Mouse (Mus musculus) ES-E14 (cell line): ENCODE measurements around the gene Uqcc2. TPM values are rescaled to one million over a fixed set of nuclear protein-coding genes. Genes with fewer than 3 reads are reported as not detected.

Experiments
- DNase-seq: peaks from one replicate; pipeline ENCODE4 v3.0.0-alpha.2; 2013; ENCODE audit warnings: low read depth, low spot score
- H3K27ac ChIP-seq: 2 replicates; pipeline ENCODE4 v1.5.1; 2012; ENCODE audit warnings: low read depth, mild to moderate bottlenecking, low read length, moderate library complexity, mixed read lengths; ENCODE audit not compliant: poor library complexity, insufficient read depth, severe bottlenecking
- H3K36me3 ChIP-seq: 2 replicates; pipeline ENCODE4 v1.6.1; 2012; ENCODE audit warnings: mild to moderate bottlenecking, low read length, moderate library complexity, mixed read lengths; ENCODE audit not compliant: control insufficient read depth, poor library complexity, insufficient read depth, severe bottlenecking
- H3K4me1 ChIP-seq, 2 experiments: fragments of 150-350 bp in 1 of 2; sonication (generic) in 1 of 2; 2 replicates each; pipeline ENCODE4 v1.6.1; 2012; ENCODE audit warnings: low read length in 2 of 2, mild to moderate bottlenecking in 1 of 2, mixed read lengths in 1 of 2; ENCODE audit not compliant: control insufficient read depth in 2 of 2, insufficient read depth in 2 of 2, poor library complexity in 1 of 2
- H3K4me3 ChIP-seq, 2 experiments: fragments of 150-350 bp in 1 of 2; sonication (generic) in 1 of 2; 2 replicates each; pipeline ENCODE4 v1.5.1; 2012; ENCODE audit warnings: low read length in 2 of 2, low read depth in 1 of 2, mild to moderate bottlenecking in 1 of 2, mixed read lengths in 1 of 2; ENCODE audit not compliant: insufficient read depth in 1 of 2, poor library complexity in 1 of 2, severe bottlenecking in 1 of 2
- H3K9ac ChIP-seq: 2 replicates; pipeline ENCODE4 v1.6.1; 2012; ENCODE audit warnings: low read depth, mild to moderate bottlenecking, low read length, mixed read lengths; ENCODE audit not compliant: poor library complexity, insufficient read depth, severe bottlenecking
- H3K9me3 ChIP-seq: fragments of 150-350 bp; sonication (generic); 2 replicates; pipeline ENCODE4 v1.6.1; 2012; ENCODE audit warnings: low read depth, mild to moderate bottlenecking, low read length; ENCODE audit not compliant: control insufficient read depth, insufficient read depth
- CHD2 ChIP-seq: IDR thresholded peaks from 2 replicates; pipeline ENCODE4 v1.6.1; 2014; ENCODE audit warnings: mild to moderate bottlenecking, low read depth, low read length, inconsistent platforms
- HCFC1 ChIP-seq: IDR thresholded peaks from 2 replicates; pipeline ENCODE4 v1.6.1; 2012; ENCODE audit warnings: low read length, inconsistent platforms, borderline replicate concordance; ENCODE audit not compliant: insufficient read depth
- MAFK ChIP-seq: IDR thresholded peaks from 2 replicates; pipeline ENCODE4 v1.6.1; 2014; ENCODE audit warnings: mild to moderate bottlenecking, low read depth, low read length, inconsistent platforms; ENCODE audit not compliant: insufficient read depth
- ZC3H11A ChIP-seq: IDR thresholded peaks from 2 replicates; pipeline ENCODE4 v1.6.1; 2012; ENCODE audit warnings: low read depth, mild to moderate bottlenecking, inconsistent platforms, low read length, borderline replicate concordance
- ZNF384 ChIP-seq: IDR thresholded peaks from 2 replicates; pipeline ENCODE4 v1.6.1; 2012; ENCODE audit warnings: low read depth, low read length, inconsistent platforms
- in situ Hi-C, 2 experiments: fragments of 600-800 bp; cut with MboI; formaldehyde crosslinking; loops; one replicate each; pipeline ENCODE4 v1.15.1; 2025; ENCODE audit warnings: low sequenced_read_pairs in 2 of 2, inconsistent platforms in 1 of 2; ENCODE audit not compliant: unreplicated experiment in 2 of 2
- total RNA-seq: library from RNA; depleted of rRNA; stranded (reverse); fragments of 300-350 nt; gene quantifications from 2 replicates; pipeline ENCODE4 v1.2.3, GENCODE M21; 2012; rRNA removed

Uqcc2 gene
- total RNA-seq: 175 and 199 TPM in 2 replicates

- peak within 1 kb of the TSS; percentile 24; the same call in 1 of the 2 replicates for H3K27ac ChIP-seq
- in situ Hi-C loops: no loop called here
- H3K4me1 ChIP-seq: peaks cover 2 to 17% of the 10 kb centered on the region in 2 experiments; a peak in 2 of 4 replicates
- H3K9me3 ChIP-seq: no peaks in the 10 kb centered on the region
- H3K36me3 ChIP-seq: peaks cover 12% of the 10 kb centered on the region; the same call in 1 of the 2 replicates
- peak; percentile 88 for DNase-seq
- TF ChIP-seq CHD2: no peak
- TF ChIP-seq HCFC1: peak; percentile 11; the same call in 1 of the 2 replicates
- TF ChIP-seq ZNF384: no peak
- TF ChIP-seq ZC3H11A: no peak
- peak within 1 kb of the TSS; percentile 90 for H3K9ac ChIP-seq
- peak within 1 kb of the TSS; percentile 85 to 86 for H3K4me3 ChIP-seq
Observed at GRCm38 (mm10) chr17:27133551-27134141, at the start of gene Uqcc2. Gene Uqcc2, minus strand, starts transcription at chr17:27133916.

- no peak for DNase-seq
- TF ChIP-seq CHD2 (no peak), MAFK (no peak), ZNF384 (no peak), HCFC1 (no peak), ZC3H11A (no peak)
- Histone ChIP-seq H3K4me3 (no peak overlapping the region), H3K27ac (no peak overlapping the region), H3K4me1 (peaks cover 6 to 11% of the 10 kb centered on the region in 2 experiments; a peak in 3 of 4 replicates), H3K9ac (no peak overlapping the region), H3K9me3 (no peaks in the 10 kb centered on the region), H3K36me3 (no peaks in the 10 kb centered on the region)
- in situ Hi-C loops: loop anchor here in 1 of 2 experiments (25.0 kb wide), 1 partner anchor 330 kb away; the partner anchor contains the start of gene Grm4
Observed at GRCm38 (mm10) chr17:27182401-27182800, 48.7 kb upstream of the Uqcc2 start.

- DNase-seq: no peak
- TF ChIP-seq ZC3H11A (no peak), ZNF384 (no peak), HCFC1 (no peak), MAFK (no peak), CHD2 (no peak)
- in situ Hi-C loops: loop anchor here in 1 of 2 experiments (25.0 kb wide), 1 partner anchor 331 kb away; the partner anchor contains the start of gene Grm4
- peaks cover 6 to 11% of the 10 kb centered on the region in 2 experiments; a peak in 3 of 4 replicates for H3K4me1 ChIP-seq
- H3K9me3 ChIP-seq: no peaks in the 10 kb centered on the region
- no peak overlapping the region for H3K27ac ChIP-seq
- no peak overlapping the region for H3K4me3 ChIP-seq
- no peak overlapping the region for H3K9ac ChIP-seq
- H3K36me3 ChIP-seq: no peaks in the 10 kb centered on the region
Observed at GRCm38 (mm10) chr17:27181666-27182065, 48.0 kb upstream of the Uqcc2 start.

- H3K27ac ChIP-seq: peak overlapping the region; percentile 71; the same call in 1 of the 2 replicates
- TF ChIP-seq MAFK: no peak
- TF ChIP-seq HCFC1: no peak
- TF ChIP-seq ZC3H11A: no peak
- TF ChIP-seq ZNF384: no peak
- no peak for TF ChIP-seq CHD2
- no peaks in the 10 kb centered on the region for H3K36me3 ChIP-seq
- in situ Hi-C loops: loop anchor here in 1 of 2 experiments (25.0 kb wide), 1 partner anchor 333 kb away; the partner anchor contains the start of gene Grm4
- no peaks in the 10 kb centered on the region for H3K9me3 ChIP-seq
- H3K4me1 ChIP-seq: peaks cover 6 to 11% of the 10 kb centered on the region in 2 experiments; a peak in 3 of 4 replicates
- H3K4me3 ChIP-seq: no peak overlapping the region; a peak in 1 of 4 replicates
- no peak for DNase-seq
- H3K9ac ChIP-seq: peak overlapping the region; percentile 42; the same call in 1 of the 2 replicates
Observed at GRCm38 (mm10) chr17:27179681-27180280, 46.1 kb upstream of the Uqcc2 start.
